Mouse (Mus musculus): ENCODE measurements around the gene Col4a1.

DNA sequence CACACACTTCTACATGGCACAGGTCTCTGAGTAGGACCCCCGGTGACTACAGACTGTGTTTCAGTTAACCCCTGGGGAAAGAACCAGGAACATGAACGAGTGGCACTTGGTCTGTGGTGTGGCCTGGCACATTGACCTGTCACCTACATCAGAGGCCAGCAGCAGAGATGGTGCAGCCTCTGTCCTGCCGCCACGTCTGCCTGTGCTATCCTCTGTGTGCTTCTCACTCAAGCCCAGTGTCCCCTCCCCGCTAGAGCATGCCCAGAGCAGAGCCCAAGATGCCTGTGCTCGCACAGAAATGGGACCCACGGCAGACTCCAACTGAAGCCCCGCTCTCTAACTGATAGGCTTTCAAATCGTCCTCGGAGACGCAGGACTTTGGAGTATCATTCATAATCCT is 6.8 kb upstream of the Col4a1 start:
- no peak for TF ChIP-seq TAL1 (IDR thresholded peaks at IDR 0.05; ENCODE audit: low read length)
- TF ChIP-seq GATA1 (IDR thresholded peaks at IDR 0.05; ENCODE audit: low read length): no peak

All from erythroblast, embryonic 14.5 days (primary cell).